Mouse (Mus musculus) retina, postnatal 7 days (tissue): ENCODE measurements around the gene 2210407C18Rik.

Experiments
- DNase-seq: peaks from one replicate; pipeline ENCODE4 v3.0.0-alpha.2; 2012; ENCODE audit warnings: low read depth, low spot score

2210407C18Rik gene

DNA sequence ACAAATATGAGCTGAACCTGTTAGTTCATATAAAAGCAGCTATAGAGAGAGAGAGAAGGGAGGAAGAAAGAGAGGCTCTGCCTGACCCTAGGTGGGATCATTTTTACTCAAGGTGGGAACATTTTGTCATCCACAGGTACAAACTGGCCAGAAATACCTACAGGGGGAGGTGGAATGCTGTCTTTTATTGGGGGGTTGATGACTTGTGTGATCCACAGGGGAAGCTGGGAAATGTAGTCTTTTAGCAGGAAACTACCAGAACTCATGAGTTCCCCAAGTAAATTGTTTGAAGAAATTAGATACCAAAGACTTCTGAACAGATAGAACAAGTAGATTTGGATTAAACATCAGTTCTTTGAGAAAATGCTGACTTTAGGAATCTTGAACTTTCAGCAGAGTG lies 13.8 kb downstream of the 2210407C18Rik start:
- DNase-seq = no peak

DNA sequence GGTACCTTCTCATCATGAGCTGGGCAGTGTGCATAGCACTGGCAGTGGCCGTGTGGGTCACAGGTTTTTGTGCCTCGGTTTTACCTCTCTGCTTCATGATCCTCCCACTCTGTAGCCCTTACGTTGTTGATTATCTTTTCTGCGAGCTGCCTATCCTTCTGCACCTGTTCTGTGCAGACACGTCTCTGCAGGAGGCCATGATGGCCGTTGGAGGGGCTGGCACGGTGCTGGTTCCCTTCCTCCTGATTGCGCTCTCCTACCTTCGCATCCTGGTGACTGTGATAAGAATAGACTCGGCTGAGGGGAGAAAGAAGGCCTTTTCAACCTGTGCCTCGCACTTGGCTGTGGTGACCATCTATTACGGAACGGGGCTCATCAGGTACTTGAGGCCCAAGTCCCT lies 18.0 kb downstream of the 2210407C18Rik start:
- DNase-seq = no peak

DNA sequence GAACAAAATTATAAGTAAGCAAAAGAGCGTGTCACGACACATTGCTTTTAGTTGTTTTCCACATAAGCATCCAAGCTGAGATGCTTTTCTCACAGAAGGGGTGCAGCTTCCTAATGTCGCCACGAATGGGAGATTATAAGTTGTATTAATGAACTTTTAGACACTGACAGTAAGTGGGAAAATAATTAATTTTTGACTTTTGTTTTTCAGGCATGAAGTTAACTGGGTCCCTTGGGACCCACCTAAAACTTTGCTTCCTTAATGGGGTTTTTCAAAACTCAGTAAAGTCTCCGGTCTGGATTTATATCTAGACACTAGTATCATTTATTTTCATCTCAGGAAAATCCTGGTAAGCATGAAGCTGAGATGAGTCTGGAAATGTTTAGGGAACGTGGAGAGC lies 21.1 kb downstream of the 2210407C18Rik start, which contains the start of gene Olfr324:
Gene Olfr324, plus strand, starts transcription at position 301 of the 400 bp plus-strand sequence.
- no peak for DNase-seq

DNA sequence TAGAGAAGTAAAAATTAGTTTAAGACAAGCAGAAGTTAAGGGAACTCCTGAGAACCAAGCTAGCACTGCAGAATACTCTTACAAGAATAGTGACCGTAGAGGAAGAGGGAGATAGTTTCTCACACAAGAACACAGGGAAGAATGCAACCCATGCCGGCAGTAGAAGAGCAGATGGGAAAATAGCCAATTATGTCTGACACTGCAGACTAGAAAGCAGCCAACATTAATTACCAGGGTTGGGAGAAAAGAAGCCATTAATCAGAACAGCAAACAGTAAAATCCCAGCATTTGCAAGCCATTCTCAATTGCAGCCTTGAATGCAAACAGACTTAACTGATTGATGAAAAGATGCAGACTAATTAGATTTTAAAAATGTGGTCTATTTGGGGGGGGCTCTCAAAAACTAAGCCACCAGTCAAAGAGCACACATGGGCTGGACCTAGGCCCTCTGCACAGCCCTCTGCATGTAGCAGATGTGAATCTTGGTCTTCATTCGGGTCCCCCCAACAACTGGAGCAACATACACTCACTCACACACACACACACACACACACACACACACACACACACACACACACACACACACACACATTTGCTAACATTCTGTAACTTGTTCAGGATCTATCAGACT lies 27.1 kb downstream of the 2210407C18Rik start:
- DNase-seq = no peak

DNA sequence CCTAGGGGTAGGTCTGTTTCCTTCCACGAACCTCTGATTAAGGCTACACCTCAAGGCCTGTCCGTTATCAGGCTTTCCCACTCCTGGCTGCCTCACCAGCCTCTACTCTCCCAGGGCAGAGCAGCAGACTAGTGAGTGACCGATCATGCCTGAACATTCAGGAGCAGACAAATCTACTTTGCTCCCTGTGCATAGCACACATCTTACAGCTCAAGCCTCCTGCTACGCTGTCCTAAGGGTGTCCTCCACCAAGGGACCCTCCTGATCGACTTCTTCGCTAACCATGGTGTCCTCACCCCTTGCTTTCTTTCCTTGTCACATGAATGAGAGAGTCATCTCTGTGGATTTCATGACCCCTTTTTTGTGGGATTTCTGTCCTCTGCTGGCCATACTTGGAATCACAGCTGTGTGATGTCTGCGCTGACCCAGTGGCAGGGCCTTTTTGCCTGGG lies 28.0 kb downstream of the 2210407C18Rik start:
- peak; percentile 19 for DNase-seq

DNA sequence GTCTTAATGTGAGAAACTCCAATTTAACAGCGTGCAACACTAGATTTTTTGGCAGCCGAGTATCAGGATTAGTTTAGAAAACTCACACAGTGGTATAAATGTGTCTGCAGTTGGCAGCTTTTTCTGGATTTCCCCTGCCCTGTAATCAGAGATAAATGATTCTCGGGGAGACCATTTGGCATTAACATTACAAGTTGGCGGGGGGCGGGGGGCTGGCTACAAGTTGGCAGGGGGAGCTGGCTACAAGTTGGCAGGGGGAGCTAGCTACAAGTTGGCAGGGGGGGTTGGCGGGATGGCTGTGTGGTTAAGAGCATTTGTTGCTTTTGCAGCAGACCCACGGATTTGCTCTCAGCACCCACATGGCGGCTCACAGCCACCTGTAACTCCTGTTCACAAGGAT lies 37.2 kb downstream of the 2210407C18Rik start:
- no peak for DNase-seq

DNA sequence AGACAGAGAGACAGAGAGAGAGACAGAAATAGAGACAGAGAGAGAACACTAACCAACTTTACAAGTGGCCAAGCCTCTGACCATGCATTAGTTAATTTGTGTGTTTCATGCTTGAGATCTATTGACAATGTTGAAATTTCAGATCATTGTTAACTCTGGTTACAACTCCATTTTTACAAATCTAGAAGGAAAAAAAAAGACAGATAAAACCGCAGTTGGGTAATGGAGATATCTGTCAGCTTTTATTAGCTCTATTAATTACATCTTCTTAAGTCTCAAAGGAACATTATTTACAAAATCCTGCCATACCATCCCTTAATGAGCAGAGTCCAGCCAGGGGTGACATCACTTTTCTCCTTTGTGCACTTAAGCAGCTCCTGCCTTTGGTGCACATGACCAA lies 38.4 kb downstream of the 2210407C18Rik start, which contains the start of gene Olfr325:
Gene Olfr325, plus strand, starts transcription at position 301 of the 400 bp plus-strand sequence.
- DNase-seq = no peak

DNA sequence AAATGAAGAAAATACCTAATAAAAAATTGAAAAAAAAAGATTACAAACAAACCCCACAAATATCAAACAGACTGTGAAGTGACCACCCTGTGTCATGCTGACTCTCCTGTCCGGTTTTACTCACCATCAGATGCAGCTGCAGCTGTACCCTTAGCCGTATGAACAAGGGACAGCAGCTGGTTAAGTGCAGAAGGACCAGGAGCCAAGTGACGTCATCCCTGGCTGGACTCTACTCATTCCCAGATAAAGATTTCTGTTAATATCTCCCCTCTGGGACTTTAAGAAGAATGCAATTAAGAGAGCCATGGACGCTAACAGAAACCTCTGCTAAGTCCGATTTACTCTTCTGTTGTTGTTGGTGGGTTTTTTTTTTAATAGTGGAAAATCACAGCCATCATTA lies 45.5 kb downstream of the 2210407C18Rik start, which contains the start of gene Olfr224:
Gene Olfr224, minus strand, starts transcription at position 149 of the 400 bp plus-strand sequence.
- no peak for DNase-seq
